Mouse (Mus musculus) retina, embryonic 14.5 days (tissue): ENCODE data around the gene Lhfpl3.

Experiments
- DNase-seq: peaks from one replicate; pipeline ENCODE4 v3.0.0-alpha.2; 2015; ENCODE audit warnings: low spot score

Gene Lhfpl3

GRCm38 (mm10) chr5:22928746-22929145 lies 182.9 kb downstream of the Lhfpl3 start:
- DNase-seq = no peak

GRCm38 (mm10) chr5:22943306-22943705 lies 197.4 kb downstream of the Lhfpl3 start:
- no peak for DNase-seq

GRCm38 (mm10) chr5:22963300-22963699 lies 217.4 kb downstream of the Lhfpl3 start:
- no peak for DNase-seq

- no peak for DNase-seq
These were observed 240.9 kb downstream of the Lhfpl3 start for GRCm38 (mm10) chr5:22986771-22987170.

- no peak for DNase-seq
These were observed 254.0 kb downstream of the Lhfpl3 start for GRCm38 (mm10) chr5:22999811-23000210.

- no peak for DNase-seq
These were observed 257.4 kb downstream of the Lhfpl3 start for GRCm38 (mm10) chr5:23003123-23003797.

- no peak for DNase-seq
These were observed 260.3 kb downstream of the Lhfpl3 start for GRCm38 (mm10) chr5:23006207-23006606.

- no peak for DNase-seq
These were observed 264.6 kb downstream of the Lhfpl3 start for GRCm38 (mm10) chr5:23010460-23010859.

- no peak for DNase-seq
These were observed 268.1 kb downstream of the Lhfpl3 start for GRCm38 (mm10) chr5:23013997-23014396.

- DNase-seq = no peak
These were observed 269.9 kb downstream of the Lhfpl3 start for GRCm38 (mm10) chr5:23015587-23016335.

GRCm38 (mm10) chr5:23034944-23035726 lies 289.3 kb downstream of the Lhfpl3 start:
- DNase-seq = no peak

- DNase-seq = no peak
These were observed 289.8 kb downstream of the Lhfpl3 start for GRCm38 (mm10) chr5:23035727-23036029.

GRCm38 (mm10) chr5:23040429-23040828 lies 294.6 kb downstream of the Lhfpl3 start:
- DNase-seq = no peak

GRCm38 (mm10) chr5:23042862-23043261 lies 297.0 kb downstream of the Lhfpl3 start:
- DNase-seq = no peak

GRCm38 (mm10) chr5:23049083-23049663 lies 303.3 kb downstream of the Lhfpl3 start:
- no peak for DNase-seq

- DNase-seq = no peak
These were observed 305.6 kb downstream of the Lhfpl3 start for GRCm38 (mm10) chr5:23051458-23051857.

- no peak for DNase-seq
These were observed 349.0 kb downstream of the Lhfpl3 start for GRCm38 (mm10) chr5:23094894-23095293.

- DNase-seq = peak; percentile 12
These were observed 360.7 kb downstream of the Lhfpl3 start for GRCm38 (mm10) chr5:23106536-23106935.

- DNase-seq = no peak
These were observed 365.4 kb downstream of the Lhfpl3 start for GRCm38 (mm10) chr5:23111307-23111706.

GRCm38 (mm10) chr5:23114249-23114648 lies 368.4 kb downstream of the Lhfpl3 start:
- no peak for DNase-seq

GRCm38 (mm10) chr5:23126851-23127250 lies 381.0 kb downstream of the Lhfpl3 start:
- no peak for DNase-seq

- DNase-seq = peak; percentile 56
These were observed 394.5 kb downstream of the Lhfpl3 start for GRCm38 (mm10) chr5:23140183-23140921.
